Mouse (Mus musculus) frontal cortex, postnatal 36 days (tissue): Measurements from ENCODE around the gene Slc11a2.
"Not testable (repeated sequence)": the region's sequence is repeated elsewhere in the genome, so short reads cannot be mapped to it uniquely, and the experiment has no call there.

Experiments used
- DNase-seq, 2 experiments: peaks; one replicate each; pipeline ENCODE4 v3.0.0; 2022; ENCODE audit warnings: low spot score in 2 of 2

The Slc11a2 gene

DNA sequence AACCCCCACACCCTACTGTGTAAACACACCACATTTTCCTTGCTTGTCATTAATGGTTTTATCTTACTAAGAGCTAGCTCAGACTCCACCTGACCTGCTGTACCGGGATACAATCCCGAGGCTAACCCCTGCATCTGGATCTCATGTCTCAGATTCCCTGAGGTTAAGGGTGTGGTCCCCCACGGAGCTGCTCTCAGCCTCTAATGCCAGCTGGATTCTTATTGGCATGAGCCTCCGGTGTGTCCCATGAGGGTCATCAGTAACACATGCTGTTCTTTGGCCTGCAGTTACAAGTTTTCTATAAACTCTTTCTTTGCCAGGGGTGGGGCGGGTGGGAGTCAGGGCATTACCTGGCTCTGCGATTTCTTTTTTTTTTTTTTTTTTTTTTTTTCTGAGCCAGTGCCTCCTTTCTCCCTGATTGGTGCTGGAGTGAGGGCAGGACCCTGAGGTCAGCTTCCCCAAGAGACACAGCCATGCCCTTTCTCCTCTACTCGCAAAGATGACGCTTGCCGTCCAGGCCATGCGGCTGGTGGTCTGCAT lies 72.1 kb downstream of the Slc11a2 start, which contains the start of the genes Methig1 and Mettl7a2:
TSS of gene Methig1 (plus strand) at position 439 of the 540 bp plus-strand sequence.
TSS of gene Mettl7a2 (plus strand) at position 490 of the 540 bp plus-strand sequence.
- DNase-seq, result no peak

DNA sequence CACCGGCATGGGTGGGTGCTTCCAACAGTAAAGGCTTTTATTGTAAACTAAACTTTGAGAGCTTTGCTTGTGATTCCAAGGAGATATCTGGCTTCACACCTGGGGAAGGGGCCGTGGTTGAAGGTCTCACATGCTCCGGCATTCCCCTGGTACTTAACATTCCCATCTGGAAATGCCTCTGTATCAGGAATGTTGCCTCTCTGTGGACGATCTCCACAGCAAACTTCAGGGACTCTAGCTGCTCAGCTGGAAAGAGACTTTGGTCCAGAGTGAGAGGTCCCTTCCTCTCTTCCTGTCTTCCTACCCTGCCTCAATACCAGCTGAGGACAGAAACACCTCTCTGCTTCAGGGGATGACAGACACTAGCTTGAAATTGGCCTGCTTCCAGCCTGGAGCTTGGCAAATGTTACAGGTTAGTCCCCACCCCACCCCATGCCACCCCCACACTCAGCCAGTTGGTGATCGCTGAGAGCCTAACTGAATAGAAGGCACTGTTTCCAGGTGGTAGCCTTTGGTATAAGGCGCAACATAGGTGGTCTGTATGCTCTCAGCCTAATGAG lies 73.3 kb downstream of the Slc11a2 start:
- no peak for DNase-seq

DNA sequence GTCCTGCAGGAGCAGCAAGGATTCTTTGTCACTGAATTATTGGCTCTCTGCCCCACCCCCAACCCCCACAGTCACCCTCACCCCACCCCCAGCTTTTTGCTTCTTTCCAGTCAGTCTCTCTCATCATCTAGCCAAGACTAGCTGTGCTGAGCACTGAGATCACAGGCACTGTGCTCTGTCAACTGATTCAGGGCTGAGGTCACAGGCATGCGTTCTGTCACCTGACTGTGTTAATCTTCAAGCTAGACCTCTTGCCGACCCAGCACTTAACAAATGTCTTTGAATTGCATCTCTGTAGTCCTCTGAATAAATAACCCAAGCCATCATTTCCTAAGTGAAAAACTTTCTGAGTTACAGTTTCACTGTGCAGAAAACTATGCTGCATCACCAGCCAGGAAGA lies 75.4 kb downstream of the Slc11a2 start:
- no peak for DNase-seq

GRCm38 (mm10) chr15:100346761-100347160 lies 78.1 kb downstream of the Slc11a2 start:
- DNase-seq, result no peak

DNA sequence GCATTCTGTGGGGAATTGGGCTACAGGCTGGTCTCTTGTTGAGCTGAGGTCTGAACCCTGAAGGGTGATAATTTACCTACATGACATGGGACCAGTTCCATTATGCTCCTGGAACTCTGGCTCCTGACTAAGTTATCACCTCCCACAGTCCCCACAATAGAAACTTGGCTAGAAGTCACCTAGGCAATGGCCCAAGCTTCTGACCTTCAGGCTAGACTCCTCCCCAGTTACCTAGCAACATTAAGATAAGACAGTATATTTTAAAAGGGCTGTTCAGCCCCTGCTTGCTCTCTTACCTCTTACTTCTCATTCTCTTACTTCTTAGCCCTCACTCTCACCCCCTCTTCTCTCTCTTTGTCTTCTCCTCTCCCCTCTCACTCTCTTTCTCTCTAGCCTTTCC lies 79.4 kb downstream of the Slc11a2 start:
- DNase-seq, result no peak

DNA sequence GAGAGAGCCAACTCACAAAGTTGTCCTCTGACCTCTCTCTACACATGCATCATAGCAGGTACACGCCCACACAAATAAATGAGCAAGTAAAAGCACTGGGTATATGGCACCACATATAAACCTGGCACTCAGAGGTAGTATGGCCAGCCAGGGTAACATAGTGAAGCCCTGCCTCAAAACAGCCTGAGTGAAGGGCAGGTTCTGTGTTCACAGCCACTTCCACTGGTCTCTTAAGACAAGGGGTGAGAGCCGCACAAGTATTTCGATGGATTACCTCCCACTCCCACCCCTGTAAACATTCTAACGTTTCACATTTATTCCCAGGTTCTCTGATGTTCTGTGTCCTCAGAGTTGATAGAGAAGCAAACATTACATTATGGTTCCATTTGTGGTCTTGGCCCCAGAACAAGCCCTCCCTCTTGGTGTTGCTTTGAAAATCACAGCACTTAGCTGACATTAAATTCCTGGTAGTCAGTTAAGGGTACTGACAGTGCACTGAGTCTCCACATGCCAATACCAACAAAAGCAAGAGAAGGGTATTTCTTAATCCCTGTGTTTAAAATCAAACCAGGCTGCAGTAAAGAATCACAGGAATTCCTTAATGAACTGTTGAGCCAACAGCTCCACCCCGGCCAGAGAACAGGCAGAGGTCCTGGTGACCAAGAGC lies 83.4 kb downstream of the Slc11a2 start:
- DNase-seq, result not testable (repeated sequence)
